Mouse (Mus musculus) ES-E14 (cell line): ENCODE measurements around the gene Rassf2. TPM values are rescaled to one million over a fixed set of nuclear protein-coding genes. Genes with fewer than 3 reads are reported as not detected.

Experiments
- DNase-seq: peaks from one replicate; pipeline ENCODE4 v3.0.0-alpha.2; 2013; ENCODE audit warnings: low read depth, low spot score
- H3K27ac ChIP-seq: 2 replicates; pipeline ENCODE4 v1.5.1; 2012; ENCODE audit warnings: low read depth, mild to moderate bottlenecking, low read length, moderate library complexity, mixed read lengths; ENCODE audit not compliant: poor library complexity, insufficient read depth, severe bottlenecking
- H3K36me3 ChIP-seq: 2 replicates; pipeline ENCODE4 v1.6.1; 2012; ENCODE audit warnings: mild to moderate bottlenecking, low read length, moderate library complexity, mixed read lengths; ENCODE audit not compliant: control insufficient read depth, poor library complexity, insufficient read depth, severe bottlenecking
- H3K4me1 ChIP-seq, 2 experiments: fragments of 150-350 bp in 1 of 2; sonication (generic) in 1 of 2; 2 replicates each; pipeline ENCODE4 v1.6.1; 2012; ENCODE audit warnings: low read length in 2 of 2, mild to moderate bottlenecking in 1 of 2, mixed read lengths in 1 of 2; ENCODE audit not compliant: control insufficient read depth in 2 of 2, insufficient read depth in 2 of 2, poor library complexity in 1 of 2
- H3K4me3 ChIP-seq, 2 experiments: fragments of 150-350 bp in 1 of 2; sonication (generic) in 1 of 2; 2 replicates each; pipeline ENCODE4 v1.5.1; 2012; ENCODE audit warnings: low read length in 2 of 2, low read depth in 1 of 2, mild to moderate bottlenecking in 1 of 2, mixed read lengths in 1 of 2; ENCODE audit not compliant: insufficient read depth in 1 of 2, poor library complexity in 1 of 2, severe bottlenecking in 1 of 2
- H3K9ac ChIP-seq: 2 replicates; pipeline ENCODE4 v1.6.1; 2012; ENCODE audit warnings: low read depth, mild to moderate bottlenecking, low read length, mixed read lengths; ENCODE audit not compliant: poor library complexity, insufficient read depth, severe bottlenecking
- H3K9me3 ChIP-seq: fragments of 150-350 bp; sonication (generic); 2 replicates; pipeline ENCODE4 v1.6.1; 2012; ENCODE audit warnings: low read depth, mild to moderate bottlenecking, low read length; ENCODE audit not compliant: control insufficient read depth, insufficient read depth
- CHD2 ChIP-seq: IDR thresholded peaks from 2 replicates; pipeline ENCODE4 v1.6.1; 2014; ENCODE audit warnings: mild to moderate bottlenecking, low read depth, low read length, inconsistent platforms
- HCFC1 ChIP-seq: IDR thresholded peaks from 2 replicates; pipeline ENCODE4 v1.6.1; 2012; ENCODE audit warnings: low read length, inconsistent platforms, borderline replicate concordance; ENCODE audit not compliant: insufficient read depth
- MAFK ChIP-seq: IDR thresholded peaks from 2 replicates; pipeline ENCODE4 v1.6.1; 2014; ENCODE audit warnings: mild to moderate bottlenecking, low read depth, low read length, inconsistent platforms; ENCODE audit not compliant: insufficient read depth
- ZC3H11A ChIP-seq: IDR thresholded peaks from 2 replicates; pipeline ENCODE4 v1.6.1; 2012; ENCODE audit warnings: low read depth, mild to moderate bottlenecking, inconsistent platforms, low read length, borderline replicate concordance
- ZNF384 ChIP-seq: IDR thresholded peaks from 2 replicates; pipeline ENCODE4 v1.6.1; 2012; ENCODE audit warnings: low read depth, low read length, inconsistent platforms
- in situ Hi-C, 2 experiments: fragments of 600-800 bp; cut with MboI; formaldehyde crosslinking; loops; one replicate each; pipeline ENCODE4 v1.15.1; 2025; ENCODE audit warnings: low sequenced_read_pairs in 2 of 2, inconsistent platforms in 1 of 2; ENCODE audit not compliant: unreplicated experiment in 2 of 2
- total RNA-seq: library from RNA; depleted of rRNA; stranded (reverse); fragments of 300-350 nt; gene quantifications from 2 replicates; pipeline ENCODE4 v1.2.3, GENCODE M21; 2012

Rassf2 gene
- total RNA-seq, 1 experiment, result 2.2 TPM

GRCm38 (mm10) chr2:132053824-132054223 is 23.8 kb upstream of the Rassf2 start:
- peaks cover 20% of the 10 kb centered on the region; the same call in 1 of the 2 replicates for H3K36me3 ChIP-seq
- no peak for TF ChIP-seq HCFC1
- TF ChIP-seq CHD2, result no peak
- TF ChIP-seq ZC3H11A, result no peak
- TF ChIP-seq ZNF384, result no peak
- TF ChIP-seq MAFK, result no peak
- DNase-seq, result no peak
- H3K27ac ChIP-seq, result no peak overlapping the region
- H3K4me1 ChIP-seq, result no peaks in the 10 kb centered on the region
- no peak overlapping the region for H3K4me3 ChIP-seq
- H3K9ac ChIP-seq, result no peak overlapping the region
- no peaks in the 10 kb centered on the region for H3K9me3 ChIP-seq
- in situ Hi-C loops, result no loop called here

DNA sequence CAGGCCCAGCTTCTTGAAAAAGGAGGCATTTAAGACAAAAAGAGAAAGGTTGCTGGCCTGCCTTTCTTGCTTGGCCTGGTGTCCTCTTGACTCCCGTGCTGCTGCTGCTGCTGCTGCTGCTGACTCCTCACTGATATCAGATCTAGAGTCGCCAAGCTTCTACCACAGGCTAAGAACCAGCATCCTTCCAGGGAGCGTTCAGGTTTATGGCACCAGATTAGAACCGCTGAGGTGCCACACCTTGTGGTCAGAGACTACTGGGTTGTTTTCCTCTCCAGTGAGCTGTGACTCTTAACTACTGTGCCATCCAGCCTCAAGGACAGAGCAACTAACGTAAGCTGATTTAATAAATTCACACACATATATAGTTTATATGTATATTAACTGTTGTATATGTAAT is 21.7 kb upstream of the Rassf2 start:
- H3K4me3 ChIP-seq, result no peak overlapping the region
- peaks cover 16% of the 10 kb centered on the region; the same call in 1 of the 2 replicates for H3K36me3 ChIP-seq
- no peak overlapping the region for H3K27ac ChIP-seq
- H3K9ac ChIP-seq, result no peak overlapping the region
- in situ Hi-C loops, result no loop called here
- H3K9me3 ChIP-seq, result no peaks in the 10 kb centered on the region
- peaks cover 0 to 2% of the 10 kb centered on the region in 2 experiments; a peak in 1 of 4 replicates for H3K4me1 ChIP-seq
- TF ChIP-seq HCFC1, result no peak
- TF ChIP-seq MAFK, result no peak
- TF ChIP-seq ZC3H11A, result no peak
- no peak for TF ChIP-seq CHD2
- TF ChIP-seq ZNF384, result no peak
- no peak for DNase-seq

- Histone ChIP-seq H3K9ac (no peak overlapping the region), H3K4me3 (no peak overlapping the region), H3K4me1 (peaks cover 3 to 4% of the 10 kb centered on the region in 2 experiments; a peak in 2 of 4 replicates), H3K27ac (no peak overlapping the region), H3K36me3 (peaks cover 3% of the 10 kb centered on the region; the same call in 1 of the 2 replicates), H3K9me3 (no peaks in the 10 kb centered on the region)
- in situ Hi-C loops, result no loop called here
- DNase-seq, result no peak
- TF ChIP-seq ZC3H11A (no peak), CHD2 (no peak), MAFK (no peak), HCFC1 (no peak), ZNF384 (no peak)
These were observed 19.9 kb upstream of the Rassf2 start for GRCm38 (mm10) chr2:132049921-132050320.

DNA sequence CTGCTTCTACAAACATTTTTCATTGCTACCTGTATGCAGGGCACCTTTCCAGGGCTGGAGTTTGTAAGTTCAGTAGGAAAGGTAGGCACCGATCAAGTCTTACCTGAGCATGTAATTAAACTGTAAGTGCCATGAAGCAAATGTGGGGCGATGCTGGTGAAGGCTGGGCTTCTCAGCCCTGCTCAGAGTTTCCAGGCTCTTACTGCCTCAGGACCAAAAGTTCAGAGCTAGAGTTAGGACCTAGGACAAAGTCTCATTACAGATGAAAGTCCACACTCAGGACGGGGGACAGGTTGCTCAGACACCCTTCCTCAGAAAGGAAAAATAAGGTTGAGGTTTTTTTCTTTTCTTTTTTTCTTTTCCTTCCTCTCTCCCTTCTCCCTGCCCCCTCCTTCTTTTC is 19.4 kb upstream of the Rassf2 start:
- no peak overlapping the region for H3K9ac ChIP-seq
- H3K9me3 ChIP-seq, result no peaks in the 10 kb centered on the region
- no peak overlapping the region for H3K4me3 ChIP-seq
- H3K36me3 ChIP-seq, result peaks cover 2% of the 10 kb centered on the region; the same call in 1 of the 2 replicates
- no peak overlapping the region for H3K27ac ChIP-seq
- peaks cover 3 to 6% of the 10 kb centered on the region in 2 experiments; a peak in 3 of 4 replicates for H3K4me1 ChIP-seq
- TF ChIP-seq HCFC1 (no peak), ZC3H11A (no peak), CHD2 (no peak), MAFK (no peak), ZNF384 (no peak)
- no peak for DNase-seq
- in situ Hi-C loops, result no loop called here
